Mouse (Mus musculus): ENCODE measurements around the gene A530016L24Rik.

Gene A530016L24Rik

DNA sequence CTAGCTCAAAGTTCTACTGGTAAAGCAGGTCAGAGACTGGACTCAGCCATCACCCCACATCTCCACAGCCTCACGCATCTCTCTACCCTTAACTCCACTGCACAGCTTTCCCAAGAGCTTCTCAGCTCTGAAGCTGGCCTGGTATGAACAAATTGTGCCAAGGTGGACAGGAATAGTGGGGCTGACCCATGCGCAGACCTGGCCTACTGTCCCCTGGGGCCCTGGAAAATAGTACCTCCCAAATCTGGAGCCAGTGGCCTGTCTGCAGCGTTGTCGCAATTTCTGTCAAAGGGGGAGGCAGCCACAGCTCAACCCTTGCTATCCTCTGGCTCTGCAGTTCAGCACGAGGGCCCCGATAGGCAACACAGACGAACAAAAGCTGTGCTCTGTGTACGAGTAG, at the start of gene A530016L24Rik:
A530016L24Rik (plus strand) TSS at position 315 of the 400 bp plus-strand sequence.
- DNase-seq: no peak

DNA sequence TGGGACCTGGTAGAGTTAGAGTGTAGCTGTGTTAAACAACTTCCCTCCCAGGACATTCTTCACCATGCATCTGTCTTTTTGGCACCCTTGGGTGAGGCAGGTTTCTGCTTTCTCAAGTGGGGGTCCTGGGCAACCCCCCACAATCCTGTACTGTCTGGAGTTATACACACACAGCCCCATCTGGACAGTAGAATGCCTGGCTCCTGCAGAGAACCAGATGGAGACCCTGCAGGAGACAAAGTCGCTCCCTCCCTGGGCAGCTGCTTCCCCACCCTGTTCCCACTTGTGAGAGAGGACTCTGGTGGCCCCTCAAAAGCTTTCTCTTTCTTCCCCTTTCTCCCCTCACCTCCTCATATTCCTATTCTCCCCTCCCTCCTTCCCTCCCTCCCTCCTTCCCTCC, 49.3 kb upstream of the A530016L24Rik start:
- no peak for DNase-seq

DNA sequence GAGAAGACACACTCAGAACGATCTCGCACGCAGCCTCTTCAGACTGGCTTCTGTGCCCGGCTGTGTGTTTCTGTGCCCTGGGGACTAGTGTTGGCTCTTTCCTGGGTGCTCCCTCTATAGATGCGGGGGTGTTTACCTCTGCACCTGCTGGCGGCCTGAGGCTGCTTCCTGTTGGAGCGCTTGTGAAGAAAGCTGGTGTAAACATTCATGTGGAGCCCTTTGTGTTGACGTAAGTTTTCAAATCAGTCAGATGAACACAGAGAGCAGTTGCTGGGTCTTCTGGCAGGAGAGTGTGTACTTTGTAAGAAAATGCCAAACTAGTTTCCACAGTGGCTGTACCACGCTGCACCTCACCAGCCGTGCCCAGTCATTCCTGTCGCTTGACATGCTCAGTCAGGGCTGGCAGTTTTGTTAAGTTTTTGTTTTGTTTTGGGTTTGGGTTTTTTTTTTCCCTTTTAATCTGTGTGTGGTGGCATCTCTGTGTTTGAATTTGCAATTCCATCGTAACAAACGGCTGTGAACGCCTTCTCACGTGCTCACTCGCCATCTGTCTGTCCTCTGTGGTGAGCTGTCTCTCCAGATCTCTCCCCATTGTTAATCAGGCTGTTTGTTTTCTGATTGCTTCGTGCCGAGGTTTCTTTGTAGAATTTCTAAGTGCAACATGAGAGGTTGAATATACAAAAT, 40.0 kb upstream of the A530016L24Rik start:
- no peak for DNase-seq

DNA sequence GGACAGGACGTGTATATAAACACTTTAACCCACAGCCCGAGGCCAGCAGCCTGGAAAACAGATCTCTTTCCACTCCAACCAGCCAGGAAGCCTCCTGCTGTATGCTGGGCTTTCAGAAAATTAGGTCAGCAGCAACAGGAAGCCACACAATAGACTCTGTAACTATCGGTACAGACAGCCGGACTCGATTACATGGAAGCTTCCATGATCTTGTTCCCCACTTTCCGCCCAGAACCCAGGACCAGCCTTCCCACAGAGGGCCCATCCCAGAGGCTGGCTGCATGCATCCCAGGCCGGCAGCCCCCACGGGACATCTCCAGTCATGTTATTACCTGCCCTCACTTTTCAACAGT, 39.4 kb upstream of the A530016L24Rik start:
- DNase-seq: peak; percentile 74

DNA sequence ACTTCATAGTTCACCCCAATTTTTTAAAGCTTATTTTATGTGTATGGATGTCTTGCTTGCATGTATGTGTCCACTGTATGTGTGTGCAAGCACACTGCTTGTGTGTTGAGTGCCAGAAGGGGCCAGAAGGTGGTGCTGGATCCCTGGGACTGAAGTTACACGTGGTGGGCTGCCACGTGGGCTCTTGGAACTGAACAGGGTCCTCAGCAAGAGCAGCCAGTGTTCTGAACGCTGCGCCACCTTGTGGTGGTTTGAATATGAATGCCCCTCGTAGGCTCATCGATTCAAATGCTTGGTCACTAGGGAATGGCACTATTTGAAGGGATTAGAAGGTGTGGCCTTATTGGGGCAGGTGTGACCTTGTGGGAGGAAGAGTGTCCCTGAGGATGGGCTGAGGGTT, 38.4 kb upstream of the A530016L24Rik start:
- peak; percentile 91 for DNase-seq

DNA sequence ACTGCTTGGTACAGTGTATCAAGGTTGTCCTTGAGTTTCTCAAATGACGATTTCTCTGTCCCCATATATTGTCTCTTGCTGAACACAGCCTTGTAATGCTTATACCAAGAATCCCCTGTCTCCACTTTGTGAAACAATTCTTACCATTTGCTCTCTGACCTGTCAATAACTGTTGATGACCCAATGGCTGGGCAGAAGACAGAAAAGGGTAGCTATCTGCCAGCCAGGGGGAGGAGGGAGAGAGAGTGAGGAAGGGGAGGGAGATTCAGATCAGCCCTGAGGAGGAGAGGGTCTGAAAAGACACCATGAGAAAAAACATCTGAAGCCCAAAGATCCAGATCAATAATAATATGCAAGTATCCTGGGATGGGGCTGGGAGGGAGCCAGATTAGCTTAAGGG, 37.9 kb upstream of the A530016L24Rik start:
- DNase-seq: no peak

DNA sequence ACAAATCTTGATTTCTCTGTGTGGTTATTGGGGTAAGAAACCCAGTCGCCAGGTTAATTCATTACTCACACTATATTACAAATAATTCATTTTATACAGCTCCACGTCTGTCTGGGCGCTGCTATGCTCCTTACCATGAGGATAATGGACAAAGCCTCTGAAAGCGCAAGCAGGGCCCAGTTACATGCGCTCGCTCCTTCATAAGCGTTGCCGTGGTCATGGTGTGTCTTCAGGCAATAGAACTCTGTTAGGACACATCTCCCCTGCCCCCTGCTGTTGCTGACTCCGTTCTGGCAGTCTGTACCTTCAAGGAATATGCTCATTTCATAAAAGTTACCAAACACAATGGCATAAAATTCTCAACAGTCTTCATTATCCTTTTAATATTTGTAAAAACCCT, 37.4 kb upstream of the A530016L24Rik start:
- DNase-seq: no peak

DNA sequence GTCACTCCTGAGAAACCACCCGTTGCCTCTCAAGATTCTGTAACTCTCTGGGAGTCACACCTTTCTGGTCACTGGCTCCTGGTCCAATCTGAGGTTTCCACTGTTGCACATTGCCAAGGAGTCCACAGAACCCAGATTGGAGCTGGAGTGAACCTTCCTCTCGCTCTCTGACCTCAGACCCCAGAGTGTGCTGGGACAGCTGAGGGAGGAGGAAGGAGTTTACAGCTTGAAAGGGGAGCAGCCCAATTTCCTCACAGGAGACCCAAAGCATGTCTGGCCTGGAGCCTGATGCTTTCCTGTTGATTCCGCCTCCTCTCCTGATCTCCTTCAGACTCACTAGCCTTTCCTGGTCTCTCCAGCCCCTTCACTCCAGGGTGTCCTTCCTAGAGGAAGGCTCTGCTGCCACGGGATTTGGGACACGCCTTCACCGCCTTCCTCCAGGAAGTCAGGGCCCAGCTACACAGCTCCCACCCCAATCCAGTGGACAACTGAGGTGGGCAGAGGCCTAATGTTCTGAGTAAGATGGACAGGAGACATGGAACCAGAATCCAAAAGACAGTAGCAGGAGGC, 33.0 kb upstream of the A530016L24Rik start:
- no peak for DNase-seq

DNA sequence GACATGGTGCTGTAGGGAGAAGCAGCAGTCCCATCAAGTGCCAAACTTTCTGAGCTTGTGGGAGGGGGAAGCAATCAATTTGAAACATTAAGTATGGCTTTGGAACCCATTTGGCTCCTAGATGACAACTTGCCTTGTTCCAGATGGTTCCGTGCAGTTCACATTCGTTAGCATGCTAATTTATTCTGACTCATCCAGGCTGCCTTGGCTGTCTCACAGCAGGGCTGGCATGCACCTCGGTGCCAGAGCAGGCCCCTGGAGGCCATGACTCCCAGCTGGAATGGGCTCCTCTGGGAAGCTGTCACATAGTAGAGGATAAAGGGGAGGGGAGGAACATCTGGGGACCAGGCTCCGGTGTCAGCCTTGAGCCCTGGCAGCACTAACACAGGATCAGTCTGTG, 31.4 kb upstream of the A530016L24Rik start:
- peak; percentile 58 for DNase-seq

DNA sequence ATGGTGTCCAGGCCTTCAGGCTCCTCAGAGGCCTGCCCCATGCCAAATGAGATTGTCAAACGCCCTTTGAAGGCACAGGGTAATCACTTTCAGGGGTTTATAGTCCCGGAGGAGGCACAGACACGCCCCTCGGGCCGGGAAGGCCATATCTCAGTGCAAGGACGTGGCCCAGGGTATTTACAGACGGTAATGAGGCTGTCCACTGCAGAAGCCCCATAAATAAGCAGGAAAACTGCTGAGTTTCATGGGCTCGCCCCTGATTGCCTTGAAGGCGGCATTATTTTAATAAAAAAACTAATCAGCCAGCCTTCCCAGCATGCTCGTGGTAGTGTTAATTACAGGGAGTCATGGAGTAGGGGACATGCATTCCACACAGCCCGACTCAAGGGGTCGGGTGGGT, 26.8 kb upstream of the A530016L24Rik start:
- no peak for DNase-seq

DNA sequence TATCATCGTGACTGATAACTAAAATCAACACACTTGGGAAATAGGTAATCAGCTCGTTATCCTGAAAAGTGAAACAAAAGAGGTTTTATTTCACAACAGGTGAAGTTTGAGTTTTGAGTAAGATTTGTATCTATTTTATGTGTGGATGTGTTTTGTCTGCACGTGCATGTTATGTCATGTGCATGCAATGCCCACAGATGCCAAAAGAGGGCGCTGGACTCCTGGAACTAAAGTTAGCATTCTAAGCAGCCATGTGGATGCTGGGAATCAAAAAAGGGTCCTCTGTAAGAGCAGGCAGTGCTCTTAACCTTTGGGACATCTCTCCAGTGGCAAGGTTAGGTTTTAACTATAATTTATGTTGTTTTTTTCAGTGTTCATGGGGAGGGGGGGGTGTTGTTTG, 26.0 kb upstream of the A530016L24Rik start:
- DNase-seq: no peak

DNA sequence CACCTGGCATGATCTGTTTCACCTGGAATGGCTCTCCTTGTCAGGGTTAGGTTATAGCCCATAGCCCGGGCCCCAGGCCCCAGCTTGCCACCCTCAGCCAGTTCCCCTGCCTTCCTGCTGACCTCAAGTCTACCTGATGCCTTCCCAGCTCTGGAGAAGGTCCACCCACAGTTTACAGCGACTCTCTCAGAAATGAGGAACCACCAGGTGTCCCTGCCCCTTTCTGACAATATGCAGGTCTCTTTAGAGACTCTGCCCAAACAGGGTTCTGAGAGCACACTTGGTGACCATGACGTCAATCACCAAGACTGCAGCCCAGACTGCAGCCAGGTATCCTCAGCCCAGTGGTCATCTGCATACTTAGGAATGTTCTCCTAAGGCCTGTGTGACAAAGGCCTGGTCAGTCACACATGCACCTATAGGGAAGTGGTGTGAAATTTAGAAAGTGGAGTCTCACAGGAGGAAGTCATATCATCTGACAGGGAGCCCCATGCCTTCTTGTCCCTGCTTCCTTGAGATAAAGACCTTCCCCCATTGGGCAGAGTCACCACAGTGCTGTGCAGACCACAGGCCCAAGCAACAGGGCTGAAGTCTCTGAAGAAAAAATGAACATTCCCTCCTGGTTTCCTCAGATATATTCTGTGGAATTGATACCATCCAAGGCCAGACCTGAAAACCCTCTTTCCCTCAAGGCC, 25.4 kb upstream of the A530016L24Rik start:
- no peak for DNase-seq

DNA sequence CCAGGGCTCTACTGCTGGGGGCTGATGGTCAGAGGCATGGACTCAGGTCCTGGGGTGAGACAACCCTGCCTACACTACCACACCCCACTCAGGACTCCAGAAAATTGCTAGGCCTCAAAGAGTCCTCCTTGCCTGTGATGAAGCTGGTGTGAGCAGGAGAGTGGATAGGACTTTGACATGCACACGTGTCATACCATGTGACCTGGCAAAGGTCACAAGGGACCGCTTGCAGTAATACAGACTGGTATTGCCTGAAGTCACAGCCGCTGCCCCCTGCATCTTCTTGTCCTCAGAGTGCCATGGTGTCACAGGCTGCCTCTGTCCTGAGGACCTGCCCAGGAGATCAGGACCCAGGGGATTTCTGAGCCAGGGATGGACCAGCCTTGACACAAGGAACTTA, 24.7 kb upstream of the A530016L24Rik start:
- no peak for DNase-seq

DNA sequence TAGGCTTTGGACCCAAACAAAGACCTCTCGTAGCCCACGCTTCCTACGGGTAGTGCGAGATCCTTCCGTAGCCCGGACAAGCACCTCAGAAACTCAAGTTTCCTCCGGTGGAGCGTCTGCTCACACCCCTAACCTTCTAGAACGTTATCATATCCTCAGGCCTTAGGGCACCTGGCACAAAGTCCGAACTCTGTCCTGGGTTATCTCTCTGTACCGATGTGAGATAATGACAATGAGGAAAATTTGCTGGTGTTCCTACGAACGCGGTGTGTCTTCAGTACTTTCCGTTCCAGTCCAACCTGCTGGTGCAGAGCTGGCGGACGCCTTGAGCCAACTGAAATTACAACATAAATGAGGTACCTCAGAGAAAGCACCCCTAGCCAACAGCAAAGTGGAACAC, 23.3 kb upstream of the A530016L24Rik start:
- no peak for DNase-seq

DNA sequence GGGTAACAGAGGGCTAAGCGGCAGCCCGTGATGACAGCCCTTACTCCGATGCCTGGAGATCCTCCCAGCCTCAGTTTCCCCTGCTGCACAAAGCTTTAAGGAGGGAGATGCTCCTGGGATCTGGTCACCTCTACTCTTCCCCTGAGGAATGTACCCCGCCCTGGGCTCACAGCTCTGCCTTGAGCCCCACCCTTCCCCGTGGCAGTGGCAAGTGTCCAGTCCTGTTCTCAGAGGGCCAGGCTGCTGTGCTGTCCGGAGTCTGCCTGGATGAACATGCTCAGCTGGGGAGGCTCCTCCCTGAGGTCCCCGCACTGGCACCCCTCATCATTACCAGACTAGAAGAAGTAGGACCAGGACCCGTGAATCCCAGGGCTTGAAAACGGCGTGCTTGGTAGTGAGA, 21.9 kb upstream of the A530016L24Rik start:
- DNase-seq: no peak

DNA sequence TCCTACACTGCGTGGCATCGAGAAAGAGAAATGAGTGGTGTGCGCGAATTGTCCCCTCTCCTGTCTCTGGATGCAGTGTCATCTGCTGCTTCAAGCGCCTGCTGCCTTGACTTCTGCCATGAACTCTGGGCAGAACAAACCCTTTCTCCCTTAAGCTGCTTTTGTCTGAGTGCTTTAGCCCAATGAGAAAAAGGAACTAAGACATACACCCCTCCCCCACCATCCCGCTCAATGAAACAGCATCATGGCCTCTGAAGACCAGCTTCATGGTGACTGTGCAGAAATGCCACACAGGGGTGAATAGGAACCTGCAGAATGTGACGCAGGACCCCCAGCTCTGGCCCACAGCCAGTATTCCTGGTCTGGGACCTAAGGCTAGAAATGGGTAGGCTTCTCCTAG, 19.9 kb upstream of the A530016L24Rik start:
- DNase-seq: no peak

DNA sequence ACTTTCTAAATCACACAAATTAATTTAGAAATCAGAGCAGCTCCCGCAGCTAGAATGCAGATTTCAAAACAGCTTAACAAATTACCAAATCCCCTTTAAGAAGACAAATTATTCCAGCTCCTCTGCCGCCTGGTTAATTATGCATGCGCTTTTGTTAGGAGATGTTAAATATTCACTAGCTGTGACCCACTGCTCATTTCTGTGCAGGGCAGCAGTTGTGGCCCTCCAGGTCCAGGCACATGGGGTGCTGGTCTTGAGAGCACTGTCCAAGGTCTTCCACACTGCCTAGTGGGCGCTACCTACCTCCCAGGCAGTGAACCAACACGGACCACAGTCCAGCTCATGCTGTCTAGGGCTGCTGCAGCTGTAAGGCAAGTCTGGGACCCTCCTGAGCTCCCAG, 19.0 kb upstream of the A530016L24Rik start:
- no peak for DNase-seq

DNA sequence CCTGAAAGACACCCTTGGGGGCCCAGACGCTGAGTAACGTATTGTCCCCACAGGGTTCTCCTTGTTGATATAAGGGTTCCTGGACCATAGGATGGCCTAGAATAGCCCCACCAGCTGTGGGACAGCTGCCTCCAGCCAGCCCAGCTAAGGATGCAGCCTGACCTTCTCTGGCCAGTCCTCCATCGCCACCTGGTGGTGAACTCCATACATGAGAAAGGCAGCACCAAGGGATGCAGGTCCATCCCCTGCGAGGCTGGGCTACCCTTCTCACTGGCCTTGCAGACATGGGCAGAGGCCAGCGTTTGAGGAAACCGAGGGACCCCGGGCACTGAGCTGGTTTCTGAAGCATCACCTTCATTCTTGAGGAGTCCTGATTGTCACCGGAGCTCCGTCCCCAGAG, 15.5 kb upstream of the A530016L24Rik start:
- DNase-seq: peak; percentile 88

DNA sequence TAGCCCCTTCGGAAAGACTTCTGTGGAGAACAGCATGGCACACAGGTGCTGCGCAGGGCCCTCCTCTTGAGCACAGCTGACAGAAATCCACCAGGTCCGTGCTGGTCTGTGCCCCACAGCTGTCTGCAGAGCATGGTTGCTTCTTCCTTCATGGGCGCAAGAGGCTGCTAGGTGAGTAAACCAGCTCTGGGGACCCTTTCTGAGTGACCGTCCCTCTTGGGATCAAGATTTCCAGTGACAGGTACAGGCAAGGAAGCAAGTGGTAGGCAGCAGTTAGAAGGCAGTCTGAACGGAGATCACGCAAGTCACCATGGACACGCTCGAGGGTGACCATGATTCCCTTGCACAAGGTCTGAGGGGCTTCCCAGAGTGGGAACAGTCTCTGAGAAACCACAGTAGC, 287 bp downstream of the A530016L24Rik start:
- DNase-seq: no peak

DNA sequence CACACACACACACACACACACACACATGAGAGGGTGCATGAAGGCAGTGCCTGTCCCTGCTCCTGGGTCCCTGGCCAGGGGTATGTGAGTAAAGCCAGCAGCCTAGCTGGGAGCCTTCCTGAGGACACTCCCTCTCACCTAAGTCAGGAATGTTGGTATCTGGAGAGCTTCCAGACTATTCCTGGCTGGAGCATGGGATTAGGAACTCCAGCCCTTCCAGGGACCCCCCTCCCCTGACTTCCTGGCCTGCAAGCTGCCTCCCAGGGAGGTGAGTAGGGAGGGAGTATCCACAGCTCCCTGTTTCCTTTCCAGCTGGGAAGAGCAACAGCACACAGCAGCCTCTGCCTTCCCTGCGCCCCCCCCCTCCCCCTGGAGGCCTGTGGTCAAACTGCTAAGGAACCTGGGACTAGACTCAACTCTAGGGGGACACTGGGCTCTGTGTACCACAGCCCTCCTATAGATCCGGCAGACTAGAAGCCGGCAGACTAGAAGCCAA, 1.2 kb downstream of the A530016L24Rik start:
- DNase-seq: no peak

DNA sequence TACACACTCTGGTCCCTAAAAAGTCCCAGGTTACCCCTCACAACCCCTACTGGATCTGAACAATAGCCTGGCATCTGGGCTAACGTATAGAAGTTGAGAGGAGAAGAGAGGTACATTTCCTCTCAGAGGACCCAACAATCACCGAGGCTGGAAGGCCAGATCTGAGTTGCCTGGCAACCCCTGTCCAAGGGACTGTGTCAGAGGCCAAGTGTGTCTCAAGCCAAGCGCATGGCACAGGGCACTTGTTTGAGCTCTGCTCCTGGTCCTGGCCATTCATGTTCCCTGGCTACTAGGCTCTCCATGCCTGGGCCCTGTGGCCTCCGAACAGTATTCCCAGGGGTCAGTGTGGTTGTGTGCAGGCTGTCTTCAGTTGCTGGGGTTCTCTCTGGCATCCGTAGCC, 6.9 kb downstream of the A530016L24Rik start:
- no peak for DNase-seq

DNA sequence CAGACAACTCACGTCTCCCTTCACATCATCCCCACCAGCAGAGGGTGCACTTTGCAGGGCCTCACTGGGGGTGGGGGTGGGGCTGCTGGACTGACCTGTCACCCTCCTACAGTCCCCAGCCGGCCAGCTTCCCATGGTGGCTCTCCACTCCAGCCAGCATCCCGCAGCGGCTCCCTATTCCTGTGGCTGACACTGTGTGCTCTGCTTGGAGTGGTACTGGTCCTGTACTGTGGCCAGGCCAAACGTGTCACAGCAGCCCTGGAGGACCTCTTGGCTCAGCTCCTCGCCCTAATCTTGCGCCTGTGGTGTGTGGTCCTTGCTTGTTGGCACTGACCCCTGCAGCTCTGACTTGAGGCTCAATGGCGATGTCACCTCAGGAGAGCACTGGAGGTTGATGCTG, 8.5 kb downstream of the A530016L24Rik start:
- no peak for DNase-seq

DNA sequence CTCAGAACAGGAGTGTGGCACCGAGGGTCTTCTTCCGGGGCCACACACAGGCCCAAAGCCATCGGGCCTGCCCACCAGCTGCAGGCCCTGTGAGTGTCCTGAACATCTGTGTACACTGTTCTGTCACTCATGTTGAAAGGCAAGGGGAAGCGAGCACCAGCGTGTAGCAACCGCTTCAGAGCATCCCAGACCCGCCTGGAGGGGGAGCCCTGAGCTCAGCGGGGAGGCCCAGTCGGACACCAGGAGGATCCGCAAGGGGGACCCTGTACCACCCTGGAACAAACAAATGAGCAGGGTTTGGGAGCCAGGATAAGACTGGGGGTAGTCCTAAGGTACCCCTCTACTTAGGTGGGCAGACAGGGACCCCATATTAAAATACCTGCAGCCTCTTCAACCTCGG, 9.4 kb downstream of the A530016L24Rik start:
- peak; percentile 28 for DNase-seq

DNA sequence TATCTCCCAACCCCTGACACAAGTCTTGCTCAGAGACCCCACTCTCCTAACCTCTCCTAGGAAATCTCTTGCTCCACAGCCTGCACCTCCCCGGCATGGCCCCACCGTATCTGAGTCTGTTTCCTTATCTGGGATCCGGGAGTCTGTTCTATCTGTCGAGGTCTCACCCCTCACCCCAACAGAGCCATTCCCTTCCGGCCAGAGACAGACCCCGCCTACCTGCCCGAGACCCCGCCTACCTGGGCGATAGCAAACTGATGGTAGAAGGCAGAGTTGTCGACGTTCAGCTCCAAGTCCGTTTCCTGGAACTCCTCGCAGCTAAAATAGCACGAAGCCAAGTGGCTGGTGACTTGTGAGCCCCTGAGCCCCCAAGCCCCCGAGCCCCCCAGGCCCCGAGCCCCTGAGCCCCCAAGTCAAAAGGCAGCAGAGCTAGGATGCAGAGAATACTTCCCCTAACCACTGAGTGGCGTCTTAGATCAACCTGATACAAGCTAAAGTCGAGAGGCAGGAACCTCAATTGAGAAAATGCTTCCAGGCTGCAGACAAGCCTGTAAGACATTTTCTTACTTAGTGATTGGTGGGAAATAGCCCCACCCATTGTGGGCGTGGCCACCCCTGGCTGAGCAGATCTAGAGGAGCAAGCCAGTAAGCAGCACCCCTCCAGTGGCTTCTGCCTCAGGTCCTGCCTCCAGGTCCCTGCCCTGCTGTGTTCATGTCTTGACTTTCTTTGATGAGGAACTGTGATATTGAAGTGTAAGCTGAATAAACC, 13.9 kb downstream of the A530016L24Rik start:
- no peak for DNase-seq

Data from retina, postnatal 1 day (tissue).